In genomic region chr17:27684886-27685549, GRCm38 (mm10) we compare ENCODE assay signal across 9 mouse cellular contexts. TPM values are rescaled to one million over a fixed set of nuclear protein-coding genes. Genes with fewer than 3 reads are reported as not detected.
DNase-seq lines count a peak whose midpoint lies in the region; ATAC-seq lines count a peak whose summit lies in the region.
"Had no signal": no experiment of that assay in that cellular context is flagged by ENCODE, and none has a peak within 500 bp of the region (broad histone marks: within the 10 kb centered on the region; RNA-seq: fewer than 3 reads in every experiment).

No protein-coding gene starts in this region.

- H3K4me2 ChIP-seq in forebrain, embryonic 14.5 days (ENCODE audit: low read length): peak overlapping the region; percentile 97
- H3K4me2 ChIP-seq in intestine, embryonic 15.5 days (replicated peaks): peak overlapping the region; percentile 90

- H3K9ac ChIP-seq in forebrain, embryonic 14.5 days (ENCODE audit: low read length): peak overlapping the region; percentile 68
- peak overlapping the region; percentile 10; the same call in 1 of the 2 replicates for H3K9ac ChIP-seq in intestine, embryonic 15.5 days

- H3K4me1 ChIP-seq in forebrain, embryonic 14.5 days (ENCODE audit: control insufficient read depth, insufficient read depth, low read length): peaks cover 2% of the 10 kb centered on the region; the same call in 1 of the 2 replicates
- peaks cover 9% of the 10 kb centered on the region for H3K4me1 ChIP-seq in intestine, embryonic 15.5 days (replicated peaks)
- H3K4me1 ChIP-seq in midbrain, embryonic 10.5 days: peaks cover 40% of the 10 kb centered on the region

- no peaks in the 10 kb centered on the region for H3K9me3 ChIP-seq in forebrain, embryonic 14.5 days (replicated peaks; ENCODE audit: control insufficient read depth, low read length)
- no peaks in the 10 kb centered on the region for H3K9me3 ChIP-seq in intestine, embryonic 15.5 days
- no peaks in the 10 kb centered on the region for H3K9me3 ChIP-seq in midbrain, embryonic 10.5 days (replicated peaks)

- peak; percentile 72 for DNase-seq in cerebellum, adult 11 months
- peak; percentile 49 for DNase-seq in brain, embryonic 18.5 days (ENCODE audit: low read depth, low spot score)
- DNase-seq in forebrain, embryonic 14.5 days (ENCODE audit: low spot score): peak; percentile 89
- DNase-seq in left cerebral cortex, postnatal 14 days (ENCODE audit: low spot score in 2 of 2): peak; percentile 88 to 94
- DNase-seq in midbrain, embryonic 10.5 days (ENCODE audit: low spot score): peak; percentile 84
- DNase-seq in splenic B cell, adult 2 months (ENCODE audit: low read depth, low spot score): peak; percentile 65

- no peaks in the 10 kb centered on the region for H3K36me3 ChIP-seq in forebrain, embryonic 14.5 days (ENCODE audit: control insufficient read depth, insufficient read depth, low read length)
- no peaks in the 10 kb centered on the region for H3K36me3 ChIP-seq in intestine, embryonic 15.5 days
- H3K36me3 ChIP-seq in midbrain, embryonic 10.5 days: no peaks in the 10 kb centered on the region
- H3K36me3 ChIP-seq in splenic B cell, adult 2 months (ENCODE audit: control insufficient read depth, insufficient read depth, low read length, poor library complexity, severe bottlenecking): no peaks in the 10 kb centered on the region

- H3K27me3 ChIP-seq in forebrain, embryonic 14.5 days (replicated peaks; ENCODE audit: control insufficient read depth, insufficient read depth, low read length): peaks cover 5% of the 10 kb centered on the region
- peaks cover 42% of the 10 kb centered on the region for H3K27me3 ChIP-seq in intestine, embryonic 15.5 days (replicated peaks)
- H3K27me3 ChIP-seq in midbrain, embryonic 10.5 days (ENCODE audit: low read depth, poor library complexity, severe bottlenecking): peaks cover 64% of the 10 kb centered on the region
- no peaks in the 10 kb centered on the region for H3K27me3 ChIP-seq in splenic B cell, adult 2 months (ENCODE audit: control insufficient read depth, insufficient read depth, low read length, poor library complexity, severe bottlenecking)

- under 1% methylated on average over 32 of the region's 53 CpGs for WGBS in forebrain, embryonic 14.5 days
- under 1% methylated on average over 49 of the region's 53 CpGs for WGBS in intestine, embryonic 15.5 days
- WGBS in midbrain, embryonic 10.5 days: under 1% methylated on average over 50 of the region's 53 CpGs

- H3K27ac ChIP-seq in forebrain, embryonic 14.5 days (ENCODE audit: low read depth, low read length): no peak overlapping the region
- no peak overlapping the region for H3K27ac ChIP-seq in intestine, embryonic 15.5 days
- H3K27ac ChIP-seq in midbrain, embryonic 10.5 days (replicated peaks): peak overlapping the region; percentile 72

- no peak for ATAC-seq in cerebellum, adult (ENCODE audit: insufficient number of reproducible peaks, low FRiP score, low TSS enrichment)
- peak; percentile 86 for ATAC-seq in forebrain, embryonic 14.5 days
- peak; percentile 48; the same call in 1 of the 2 replicates for ATAC-seq in intestine, embryonic 15.5 days

- intact Hi-C loops in left cerebral cortex, postnatal 14 days (cut with DNase I): no loop called here

- peak overlapping the region; percentile 45 for H3K4me3 ChIP-seq in forebrain, embryonic 14.5 days (ENCODE audit: low read depth, low read length)
- H3K4me3 ChIP-seq in intestine, embryonic 15.5 days (replicated peaks): peak overlapping the region; percentile 41
- peak overlapping the region; percentile 63 for H3K4me3 ChIP-seq in midbrain, embryonic 10.5 days

RNA-seq across cellular contexts. Expression of gene Pacsin1, which starts 29.7 kb away (rescaled TPM):
- polyA plus RNA-seq in forebrain, embryonic 14.5 days (2014; fragmentation: Nextera tagmentation; extraction: Ambion mirVana): 22.2 and 25.2 TPM in 2 replicates
- 2.6 and 2.7 TPM in 2 replicates for polyA plus RNA-seq in intestine, embryonic 15.5 days (2015; fragmentation: Nextera tagmentation; extraction: Ambion mirVana)
- 100 to 1,000 TPM; 349 to 352 TPM for total RNA-seq in left cerebral cortex, postnatal 14 days (2021)
- 3.1 and 3.3 TPM in 2 replicates for polyA plus RNA-seq in midbrain, embryonic 10.5 days (2016; fragmentation: Nextera tagmentation; extraction: Ambion mirVana)
- total RNA-seq: hematopoietic stem cell, adult 5-6 weeks had no signal

RNA-seq across cellular contexts. Expression of gene Spdef, which starts 43.7 kb away (rescaled TPM):
- 0.44 TPM in 1 of 2 replicates, not detected in the other for polyA plus RNA-seq in forebrain, embryonic 14.5 days (2014; fragmentation: Nextera tagmentation; extraction: Ambion mirVana)
- polyA plus RNA-seq in intestine, embryonic 15.5 days (2015; fragmentation: Nextera tagmentation; extraction: Ambion mirVana): 14.1 and 17.1 TPM in 2 replicates
- under 1 TPM; 0.42 to 0.57 TPM for total RNA-seq in left cerebral cortex, postnatal 14 days (2021)
- polyA plus RNA-seq in midbrain, embryonic 10.5 days (2016; fragmentation: Nextera tagmentation; extraction: Ambion mirVana): 0.16 and 0.25 TPM in 2 replicates
- total RNA-seq: hematopoietic stem cell, adult 5-6 weeks had no signal

RNA-seq across cellular contexts. Expression of gene Rps10, which starts 48.5 kb away (rescaled TPM):
- polyA plus RNA-seq in forebrain, embryonic 14.5 days (2014; fragmentation: Nextera tagmentation; extraction: Ambion mirVana): 603 and 789 TPM in 2 replicates
- 973 and 1,022 TPM in 2 replicates for polyA plus RNA-seq in intestine, embryonic 15.5 days (2015; fragmentation: Nextera tagmentation; extraction: Ambion mirVana)
- total RNA-seq in left cerebral cortex, postnatal 14 days (2021): 100 to 1,000 TPM; 387 to 414 TPM
- 731 and 876 TPM in 2 replicates for polyA plus RNA-seq in midbrain, embryonic 10.5 days (2016; fragmentation: Nextera tagmentation; extraction: Ambion mirVana)

RNA-seq across cellular contexts. Expression of gene RPS10-NUDT3, which starts 50.0 kb away (rescaled TPM):
- polyA plus RNA-seq in forebrain, embryonic 14.5 days (2014; fragmentation: Nextera tagmentation; extraction: Ambion mirVana): not detected in 2 replicates
- polyA plus RNA-seq in intestine, embryonic 15.5 days (2015; fragmentation: Nextera tagmentation; extraction: Ambion mirVana): not detected in 2 replicates
- total RNA-seq in left cerebral cortex, postnatal 14 days (2021): not detected
- polyA plus RNA-seq in midbrain, embryonic 10.5 days (2016; fragmentation: Nextera tagmentation; extraction: Ambion mirVana): not detected in 2 replicates
- total RNA-seq: hematopoietic stem cell, adult 5-6 weeks had no signal

Comparison
In these comparisons a context has a peak if more than half of its experiments do, and no peak if none do; other contexts are left out.
1. RNA of gene Spdef, which starts 43.7 kb away (polyA plus RNA-seq): 14.1 to 17.1 TPM in intestine, embryonic 15.5 days; 0.44 TPM in forebrain, embryonic 14.5 days and 0.16 to 0.25 TPM in midbrain, embryonic 10.5 days; every median in the first group is over 10 times any median in the second.
2. Peak in every context shown above with its lines, with median percentiles within 50 percentile points of each other: DNase-seq and H3K4me3 ChIP-seq.